Mouse (Mus musculus) embryonic facial prominence, embryonic 12.5 days (tissue): ENCODE data around the gene Ankle2. TPM values are rescaled to one million over a fixed set of nuclear protein-coding genes. Genes with fewer than 3 reads are reported as not detected.

Experiments
- ATAC-seq: fragments of 200-750 bp; cut with Nextera tagmentation; 2 replicates; pipeline ENCODE4 v1.8.0; 2017; ENCODE audit not compliant: insufficient number of reproducible peaks, insufficient read depth, low FRiP score, low TSS enrichment
- H3K27ac ChIP-seq: fragments of 300-500 bp; sonication (generic); 2 replicates; pipeline ENCODE4 v1.5.1; 2016; ENCODE audit warnings: mild to moderate bottlenecking
- H3K27me3 ChIP-seq: fragments of 300-500 bp; sonication (generic); 2 replicates; pipeline ENCODE4 v1.6.1; 2016; ENCODE audit warnings: mild to moderate bottlenecking, moderate library complexity
- H3K36me3 ChIP-seq: fragments of 300-500 bp; sonication (generic); 2 replicates; pipeline ENCODE4 v1.6.1; 2016; ENCODE audit warnings: mild to moderate bottlenecking
- H3K4me1 ChIP-seq: fragments of 300-500 bp; sonication (generic); 2 replicates; pipeline ENCODE4 v1.6.1; 2016
- H3K4me2 ChIP-seq: fragments of 300-500 bp; sonication (generic); replicated peaks from 2 replicates; pipeline ENCODE4 v1.6.1; 2016; ENCODE audit warnings: mild to moderate bottlenecking, moderate library complexity
- H3K4me3 ChIP-seq: fragments of 300-500 bp; sonication (generic); 2 replicates; pipeline ENCODE4 v1.5.1; 2016; ENCODE audit warnings: mild to moderate bottlenecking
- H3K9ac ChIP-seq: fragments of 300-500 bp; sonication (generic); 2 replicates; pipeline ENCODE4 v1.6.1; 2016; ENCODE audit warnings: mild to moderate bottlenecking, moderate library complexity
- H3K9me3 ChIP-seq: fragments of 300-500 bp; sonication (generic); 2 replicates; pipeline ENCODE4 v1.6.1; 2016; ENCODE audit warnings: mild to moderate bottlenecking, moderate library complexity
- WGBS: fragments of 180-500 bp; shearing (Covaris S2); methylation state at CpG from one replicate; pipeline ENCODE4 v1.1.7; 2016; 5-methylcytosine and 5-hydroxymethylcytosine counted together
- polyA plus RNA-seq: library from polyadenylated mRNA; unstranded; fragments of >200 nt; fragmentation: Nextera tagmentation; extraction: Ambion mirVana; gene quantifications from 2 replicates; pipeline ENCODE4 v1.2.1, GENCODE M21; 2016

Ankle2 gene
- polyA plus RNA-seq, 1 experiment from 2014 or later: 41.3 TPM

- H3K4me1 ChIP-seq: peaks cover 17% of the 10 kb centered on the region
- H3K9me3 ChIP-seq: no peaks in the 10 kb centered on the region
- H3K4me2 ChIP-seq: peak overlapping the region; percentile 72
- 87% methylated on average over 6 of the region's 6 CpGs for WGBS
- no peak overlapping the region for H3K4me3 ChIP-seq
- H3K9ac ChIP-seq: no peak overlapping the region
- no peak for ATAC-seq
- no peaks in the 10 kb centered on the region for H3K27me3 ChIP-seq
- H3K36me3 ChIP-seq: peaks cover 22% of the 10 kb centered on the region
- no peak overlapping the region for H3K27ac ChIP-seq
Observed at GRCm38 (mm10) chr5:110232346-110232745, 1.5 kb downstream of the Ankle2 start.

GRCm38 (mm10) chr5:110244091-110244490 is 13.3 kb downstream of the Ankle2 start:
- no peaks in the 10 kb centered on the region for H3K4me1 ChIP-seq
- H3K27me3 ChIP-seq: no peaks in the 10 kb centered on the region
- H3K36me3 ChIP-seq: peaks cover 90% of the 10 kb centered on the region
- H3K4me3 ChIP-seq: no peak overlapping the region
- H3K27ac ChIP-seq: no peak overlapping the region
- 82% methylated on average over 2 of the region's 2 CpGs for WGBS
- H3K9me3 ChIP-seq: no peaks in the 10 kb centered on the region
- ATAC-seq: no peak
- no peak overlapping the region for H3K9ac ChIP-seq
- no peak overlapping the region for H3K4me2 ChIP-seq

- Histone ChIP-seq H3K4me2 (no peak overlapping the region), H3K4me1 (peaks cover 6% of the 10 kb centered on the region), H3K9me3 (no peaks in the 10 kb centered on the region), H3K27ac (no peak overlapping the region), H3K4me3 (no peak overlapping the region), H3K27me3 (no peaks in the 10 kb centered on the region), H3K9ac (no peak overlapping the region), H3K36me3 (peaks cover 32% of the 10 kb centered on the region)
- WGBS: 88% methylated on average over 4 of the region's 4 CpGs
- ATAC-seq: no peak
Observed at GRCm38 (mm10) chr5:110266941-110267340, 36.1 kb downstream of the Ankle2 start.

GRCm38 (mm10) chr5:110269141-110270101 is 38.6 kb downstream of the Ankle2 start, which contains the start of gene Pgam5:
Gene Pgam5, minus strand, starts transcription at chr5:110269913.
- H3K27ac ChIP-seq: peak within 1 kb of the TSS; percentile 72; the same call in 1 of the 2 replicates
- H3K36me3 ChIP-seq: peaks cover 30% of the 10 kb centered on the region
- H3K4me1 ChIP-seq: peaks cover 6% of the 10 kb centered on the region
- no peaks in the 10 kb centered on the region for H3K9me3 ChIP-seq
- peak within 1 kb of the TSS; percentile 92 for H3K9ac ChIP-seq
- H3K4me2 ChIP-seq: peak within 1 kb of the TSS; percentile 89
- H3K27me3 ChIP-seq: no peaks in the 10 kb centered on the region
- peak within 1 kb of the TSS; percentile 91 for H3K4me3 ChIP-seq
- ATAC-seq: peak; percentile 71; the same call in 1 of the 2 replicates
- under 1% methylated on average over 62 of the region's 66 CpGs for WGBS

GRCm38 (mm10) chr5:110270242-110270641 is 39.4 kb downstream of the Ankle2 start:
- Histone ChIP-seq H3K4me3 (no peak overlapping the region), H3K4me2 (no peak overlapping the region), H3K4me1 (peaks cover 6% of the 10 kb centered on the region), H3K36me3 (peaks cover 22% of the 10 kb centered on the region), H3K9me3 (no peaks in the 10 kb centered on the region), H3K27ac (no peak overlapping the region), H3K9ac (no peak overlapping the region), H3K27me3 (no peaks in the 10 kb centered on the region)
- ATAC-seq: no peak
- WGBS: 87% methylated on average over 6 of the region's 6 CpGs

- no peaks in the 10 kb centered on the region for H3K27me3 ChIP-seq
- no peak overlapping the region for H3K9ac ChIP-seq
- no peaks in the 10 kb centered on the region for H3K4me1 ChIP-seq
- WGBS: 79% methylated on average over 4 of the region's 4 CpGs
- no peak overlapping the region for H3K4me3 ChIP-seq
- H3K9me3 ChIP-seq: no peaks in the 10 kb centered on the region
- H3K36me3 ChIP-seq: no peaks in the 10 kb centered on the region
- ATAC-seq: no peak
- no peak overlapping the region for H3K27ac ChIP-seq
- H3K4me2 ChIP-seq: no peak overlapping the region
Observed at GRCm38 (mm10) chr5:110274147-110274546, 43.3 kb downstream of the Ankle2 start.

GRCm38 (mm10) chr5:110274846-110275245 is 44.0 kb downstream of the Ankle2 start:
- no peaks in the 10 kb centered on the region for H3K27me3 ChIP-seq
- H3K4me2 ChIP-seq: no peak overlapping the region
- H3K27ac ChIP-seq: no peak overlapping the region
- no peaks in the 10 kb centered on the region for H3K9me3 ChIP-seq
- ATAC-seq: no peak
- no peak overlapping the region for H3K9ac ChIP-seq
- H3K4me3 ChIP-seq: no peak overlapping the region
- 61% methylated on average over 2 of the region's 2 CpGs for WGBS
- H3K4me1 ChIP-seq: no peaks in the 10 kb centered on the region
- H3K36me3 ChIP-seq: no peaks in the 10 kb centered on the region

- ATAC-seq: no peak
- no peaks in the 10 kb centered on the region for H3K4me1 ChIP-seq
- no peaks in the 10 kb centered on the region for H3K27me3 ChIP-seq
- H3K9ac ChIP-seq: no peak overlapping the region
- H3K4me3 ChIP-seq: no peak overlapping the region
- 58% methylated on average over 2 of the region's 2 CpGs for WGBS
- H3K4me2 ChIP-seq: no peak overlapping the region
- H3K9me3 ChIP-seq: no peaks in the 10 kb centered on the region
- no peaks in the 10 kb centered on the region for H3K36me3 ChIP-seq
- H3K27ac ChIP-seq: no peak overlapping the region
Observed at GRCm38 (mm10) chr5:110276391-110276790, 45.6 kb downstream of the Ankle2 start.

- ATAC-seq: no peak
- 96% methylated on average over 1 of the region's 1 CpGs for WGBS
- no peak overlapping the region for H3K4me2 ChIP-seq
Observed at GRCm38 (mm10) chr5:110276910-110277309, 46.1 kb downstream of the Ankle2 start.

GRCm38 (mm10) chr5:110281984-110282383 is 51.2 kb downstream of the Ankle2 start:
- no peak for ATAC-seq
- WGBS: 84% methylated on average over 2 of the region's 2 CpGs

More at GRCm38 (mm10) chr5:110276910-110277309, 46.1 kb downstream of the Ankle2 start:
- H3K27me3 ChIP-seq: no peaks in the 10 kb centered on the region
- H3K9ac ChIP-seq: no peak overlapping the region
- H3K9me3 ChIP-seq: no peaks in the 10 kb centered on the region
- H3K4me1 ChIP-seq: no peaks in the 10 kb centered on the region
- no peak overlapping the region for H3K27ac ChIP-seq
- no peaks in the 10 kb centered on the region for H3K36me3 ChIP-seq
- H3K4me3 ChIP-seq: no peak overlapping the region

GRCm38 (mm10) chr5:110284536-110284935 is 53.7 kb downstream of the Ankle2 start:
- Histone ChIP-seq H3K9me3 (no peaks in the 10 kb centered on the region), H3K4me2 (no peak overlapping the region), H3K27me3 (peaks cover 17% of the 10 kb centered on the region), H3K4me3 (no peak overlapping the region), H3K4me1 (peaks cover 13% of the 10 kb centered on the region), H3K9ac (no peak overlapping the region), H3K36me3 (peaks cover 3% of the 10 kb centered on the region), H3K27ac (no peak overlapping the region)
- 5% methylated on average over 4 of the region's 4 CpGs for WGBS
- ATAC-seq: no peak

More at GRCm38 (mm10) chr5:110281984-110282383, 51.2 kb downstream of the Ankle2 start:
- Histone ChIP-seq H3K36me3 (no peaks in the 10 kb centered on the region), H3K9me3 (no peaks in the 10 kb centered on the region), H3K27ac (no peak overlapping the region), H3K4me1 (peaks cover 6% of the 10 kb centered on the region), H3K9ac (no peak overlapping the region), H3K27me3 (peaks cover 17% of the 10 kb centered on the region), H3K4me3 (no peak overlapping the region), H3K4me2 (no peak overlapping the region)

- peak overlapping the region; percentile 76 for H3K4me3 ChIP-seq
- 12% methylated on average over 15 of the region's 15 CpGs for WGBS
Observed at GRCm38 (mm10) chr5:110285156-110285555, 54.4 kb downstream of the Ankle2 start.

More at GRCm38 (mm10) chr5:110285156-110285555, 54.4 kb downstream of the Ankle2 start:
- Histone ChIP-seq H3K36me3 (peaks cover 6% of the 10 kb centered on the region), H3K27me3 (peaks cover 17% of the 10 kb centered on the region), H3K4me2 (peak overlapping the region; percentile 95), H3K9ac (peak overlapping the region; percentile 85), H3K4me1 (peaks cover 13% of the 10 kb centered on the region), H3K9me3 (no peaks in the 10 kb centered on the region), H3K27ac (no peak overlapping the region)
- ATAC-seq: no peak
